Mouse (Mus musculus): ENCODE results near the gene Ppp1r1a. TPM values are rescaled to one million over a fixed set of nuclear protein-coding genes. Genes with fewer than 3 reads are reported as not detected.

The Ppp1r1a gene
- under 1 TPM in 1 of 3 experiments, not detected in 2; 0.51 TPM for polyA plus RNA-seq (2017; shearing (Covaris generic))

DNA sequence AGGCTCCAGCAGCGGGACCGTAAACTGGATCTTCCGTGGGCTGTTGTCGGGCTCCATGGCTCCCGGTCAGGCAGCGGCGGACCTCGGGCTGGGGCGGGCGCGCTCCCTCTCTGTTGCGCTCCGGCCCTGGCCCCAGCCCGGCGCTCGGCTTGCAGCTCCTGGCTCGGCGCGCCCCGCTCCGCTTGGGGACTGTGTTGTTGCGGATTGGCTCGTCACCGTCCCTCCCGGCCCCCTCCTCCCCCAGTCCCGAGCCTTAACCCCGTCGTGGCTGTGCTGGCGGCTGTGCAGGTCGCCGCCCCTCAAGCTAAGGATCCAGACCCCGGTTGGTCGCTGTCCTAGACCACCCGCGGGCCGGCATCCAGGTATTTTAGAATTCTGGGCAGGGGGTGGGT, at the start of gene Ppp1r1a:
Gene Ppp1r1a, minus strand, starts transcription at position 182 of the 392 bp plus-strand sequence.
- ATAC-seq: no peak

GRCm38 (mm10) chr15:103585876-103586275, 48.1 kb upstream of the Ppp1r1a start:
- no peak for ATAC-seq

DNA sequence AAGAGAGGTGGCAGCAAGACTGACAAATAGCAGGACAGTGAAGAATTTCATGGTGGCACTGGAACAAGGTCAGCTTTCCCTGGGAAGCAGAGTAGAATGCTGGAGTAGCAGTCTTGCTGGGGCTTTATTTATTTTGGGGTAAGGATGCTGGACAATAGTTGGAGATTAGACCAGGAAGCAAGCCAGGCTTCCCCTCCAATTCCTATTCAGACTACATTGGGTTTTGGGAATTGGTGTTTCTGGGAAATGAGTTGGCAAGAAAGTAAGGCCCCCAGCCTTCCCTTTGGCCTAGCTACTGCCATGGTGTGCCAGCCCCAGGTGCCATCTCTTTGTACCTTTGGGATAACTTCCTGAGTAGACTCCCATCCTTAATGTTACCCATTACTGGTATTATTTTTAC, 27.2 kb upstream of the Ppp1r1a start, which contains the start of gene Glycam1:
Gene Glycam1, minus strand, starts transcription at position 101 of the 400 bp plus-strand sequence.
- ATAC-seq: no peak

DNA sequence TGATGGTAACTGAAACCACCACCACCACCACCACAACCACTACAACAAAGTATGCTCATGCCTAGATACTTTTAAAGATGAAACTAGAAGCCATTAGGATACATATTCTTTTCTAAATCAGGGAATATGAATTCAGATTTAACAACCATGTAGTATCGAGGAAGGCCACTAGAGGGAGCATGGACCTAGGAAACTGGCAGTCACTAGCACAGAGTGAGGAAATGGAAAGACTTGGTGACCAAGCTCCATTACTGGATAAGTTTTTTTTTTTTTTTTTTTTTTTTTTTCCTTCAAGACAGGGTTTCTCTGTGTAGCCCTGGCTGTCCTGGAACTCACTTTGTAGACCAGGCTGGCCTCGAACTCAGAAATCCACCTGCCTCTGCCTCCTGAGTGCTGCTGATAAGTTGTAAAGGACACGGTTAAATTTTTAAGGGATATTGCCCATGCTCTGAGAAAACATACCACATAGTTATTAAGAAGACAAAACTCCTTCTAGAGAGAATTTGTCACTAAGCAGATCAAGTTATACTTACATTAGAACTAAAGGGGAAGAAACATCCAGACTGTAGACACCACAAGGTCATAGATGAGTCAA, 14.4 kb upstream of the Ppp1r1a start:
- no peak for ATAC-seq

GRCm38 (mm10) chr15:103551053-103551452, 13.2 kb upstream of the Ppp1r1a start:
- ATAC-seq: no peak

DNA sequence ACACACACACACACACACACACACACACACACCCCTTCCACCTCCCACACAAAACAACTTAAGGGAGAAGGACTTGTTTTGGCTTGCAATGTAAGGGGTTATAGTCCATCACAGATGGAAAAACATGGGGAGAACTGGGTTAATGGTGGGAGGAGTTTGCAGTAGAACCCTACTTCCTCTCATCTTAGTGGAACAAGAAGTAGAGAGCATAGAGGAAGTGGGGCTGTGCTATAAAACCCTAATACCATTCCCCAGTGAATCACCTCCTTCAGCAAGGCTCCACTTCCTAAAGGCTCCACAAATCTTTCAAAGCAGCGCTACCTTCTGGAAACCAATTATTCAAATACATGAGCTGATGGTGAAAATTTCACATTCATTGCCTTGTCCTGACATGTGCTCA, 11.7 kb upstream of the Ppp1r1a start:
- no peak for ATAC-seq

DNA sequence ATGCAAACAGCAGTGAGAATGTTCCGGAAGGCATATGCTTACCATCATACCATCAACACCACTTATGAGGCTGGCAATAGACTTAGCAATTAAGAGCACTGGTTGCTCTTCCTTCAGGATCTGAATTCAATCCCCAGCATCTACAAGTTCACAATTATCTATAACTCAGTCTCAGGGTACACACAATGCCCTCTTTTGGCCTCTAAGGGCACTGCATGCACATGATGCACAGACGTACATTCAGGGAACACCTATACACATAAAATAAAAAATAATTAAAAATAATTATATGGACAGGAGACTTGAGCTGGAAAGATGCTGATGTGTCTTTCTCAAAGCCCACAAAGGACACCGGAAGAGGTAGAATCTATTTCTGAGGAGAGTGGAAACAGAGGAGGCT, 10.2 kb upstream of the Ppp1r1a start:
- no peak for ATAC-seq

GRCm38 (mm10) chr15:103542526-103542925, 4.7 kb upstream of the Ppp1r1a start:
- no peak for ATAC-seq

DNA sequence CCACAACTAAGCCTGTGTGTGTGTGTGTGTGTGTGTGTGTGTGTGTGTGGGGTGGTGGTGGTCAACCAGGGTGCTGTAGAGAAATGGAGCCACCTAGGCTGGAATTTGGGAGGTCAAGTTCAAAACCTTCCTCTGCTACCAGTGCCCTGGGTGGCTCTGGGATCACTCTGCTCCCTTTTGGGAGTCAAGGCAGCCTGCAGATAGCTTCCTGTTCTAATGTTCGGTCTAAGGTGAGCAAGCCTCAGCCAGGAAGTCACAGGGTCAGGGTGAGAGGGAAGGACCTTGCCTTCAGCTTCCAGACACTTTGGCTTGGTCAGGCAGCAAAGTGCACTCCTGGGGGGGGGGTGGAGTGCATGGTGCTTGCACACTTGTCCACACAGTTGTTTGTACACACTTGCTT, 2.8 kb upstream of the Ppp1r1a start:
- ATAC-seq: no peak

DNA sequence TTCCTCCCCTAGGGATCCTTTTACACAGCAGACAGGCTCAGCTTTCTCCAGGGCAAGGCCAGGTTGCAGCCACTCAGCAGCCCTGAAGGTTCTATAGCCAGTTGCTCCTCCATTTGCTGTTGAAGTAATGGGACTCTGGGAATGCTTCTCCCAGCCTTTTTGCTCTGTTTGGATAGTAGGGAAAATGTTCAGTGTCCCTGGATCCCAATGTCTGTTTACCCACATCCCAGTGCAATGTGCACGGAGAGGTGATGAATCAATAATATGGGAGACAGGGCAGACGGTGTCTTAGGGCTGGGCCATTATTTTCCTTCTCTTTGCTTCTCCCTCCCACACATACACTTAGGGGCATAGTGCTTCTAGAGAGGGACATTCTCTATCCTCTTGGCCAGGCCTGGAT, 1.5 kb upstream of the Ppp1r1a start:
- no peak for ATAC-seq

- no peak for ATAC-seq
Measured at GRCm38 (mm10) chr15:103537011-103537821, 587 bp downstream of the Ppp1r1a start.

GRCm38 (mm10) chr15:103536456-103536855, 1.3 kb downstream of the Ppp1r1a start:
- no peak for ATAC-seq

DNA sequence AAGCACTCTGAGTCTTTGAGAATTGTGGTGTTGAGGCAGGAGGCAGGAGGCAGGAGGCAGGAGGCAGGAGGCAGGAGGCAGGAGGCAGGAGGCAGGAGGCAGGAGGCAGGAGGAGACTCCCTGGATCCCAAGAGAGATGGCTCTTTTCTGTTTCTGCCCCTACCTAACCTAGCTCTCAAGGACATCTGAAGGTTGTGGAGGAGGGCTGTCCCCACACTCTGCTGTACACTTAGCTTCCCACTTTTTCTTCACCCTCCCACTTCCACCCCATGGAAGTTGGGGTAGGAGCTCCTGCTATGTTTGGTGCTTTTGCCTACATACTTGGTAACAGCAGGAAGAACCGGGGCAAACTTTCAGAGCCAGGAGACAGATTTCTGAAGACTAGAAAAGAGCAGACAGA, 2.0 kb downstream of the Ppp1r1a start:
- no peak for ATAC-seq

GRCm38 (mm10) chr15:103535030-103535429, 2.8 kb downstream of the Ppp1r1a start:
- ATAC-seq: no peak

- ATAC-seq: no peak
Measured at GRCm38 (mm10) chr15:103534054-103534620, 3.7 kb downstream of the Ppp1r1a start.

GRCm38 (mm10) chr15:103530372-103530771, 7.4 kb downstream of the Ppp1r1a start:
- ATAC-seq: no peak

DNA sequence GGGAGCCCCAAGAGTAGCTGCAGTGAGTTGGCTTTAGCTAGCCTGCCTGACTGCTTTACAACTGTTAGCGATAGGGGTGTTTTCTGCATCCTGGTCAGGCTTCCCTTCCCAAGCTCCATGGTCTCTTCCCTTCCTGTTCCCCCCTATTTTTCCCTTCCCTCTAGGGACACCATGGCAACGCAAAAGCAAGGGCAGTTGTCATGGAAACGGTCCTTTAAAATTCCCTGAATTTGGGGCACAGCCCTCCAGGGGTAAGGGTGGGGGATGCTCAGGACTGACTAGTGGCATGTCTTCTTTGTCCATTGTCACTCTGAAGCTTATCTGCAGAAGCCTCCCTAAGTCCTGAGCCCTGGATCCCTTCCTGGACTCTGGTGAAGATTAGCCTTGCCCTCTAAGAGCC, 14.6 kb downstream of the Ppp1r1a start:
- ATAC-seq: no peak

DNA sequence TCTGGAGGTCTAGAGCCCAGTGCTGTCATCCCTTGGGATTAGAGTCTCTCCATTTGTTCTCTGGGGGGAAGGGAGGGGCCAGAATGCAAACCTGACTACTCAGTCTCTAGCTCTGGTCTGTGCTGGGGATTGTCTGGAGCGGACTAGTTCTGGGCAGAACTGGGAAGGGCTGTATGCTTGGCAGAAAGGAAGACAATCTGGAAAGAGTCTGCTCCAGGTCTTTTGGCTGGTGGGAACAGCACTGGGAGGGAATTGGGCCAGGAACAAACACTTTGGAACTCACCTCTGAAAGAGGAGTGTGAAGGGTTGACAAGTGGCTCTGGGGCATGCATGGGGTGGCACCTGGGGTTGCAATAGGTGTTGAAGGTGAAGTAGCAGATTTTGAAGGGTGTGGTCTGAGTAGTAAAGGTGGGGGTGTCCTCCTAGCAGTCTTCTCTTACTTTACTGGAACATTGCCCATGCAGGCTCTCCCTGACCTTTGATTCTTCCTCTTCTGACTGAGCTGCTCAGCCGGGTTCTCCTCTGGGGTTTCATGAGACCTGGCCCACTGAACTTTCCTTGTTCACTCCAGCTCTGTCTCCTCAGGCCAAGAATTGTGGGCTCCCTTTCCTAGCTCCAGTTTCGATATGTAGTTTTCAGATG, 15.2 kb downstream of the Ppp1r1a start:
- ATAC-seq: no peak

DNA sequence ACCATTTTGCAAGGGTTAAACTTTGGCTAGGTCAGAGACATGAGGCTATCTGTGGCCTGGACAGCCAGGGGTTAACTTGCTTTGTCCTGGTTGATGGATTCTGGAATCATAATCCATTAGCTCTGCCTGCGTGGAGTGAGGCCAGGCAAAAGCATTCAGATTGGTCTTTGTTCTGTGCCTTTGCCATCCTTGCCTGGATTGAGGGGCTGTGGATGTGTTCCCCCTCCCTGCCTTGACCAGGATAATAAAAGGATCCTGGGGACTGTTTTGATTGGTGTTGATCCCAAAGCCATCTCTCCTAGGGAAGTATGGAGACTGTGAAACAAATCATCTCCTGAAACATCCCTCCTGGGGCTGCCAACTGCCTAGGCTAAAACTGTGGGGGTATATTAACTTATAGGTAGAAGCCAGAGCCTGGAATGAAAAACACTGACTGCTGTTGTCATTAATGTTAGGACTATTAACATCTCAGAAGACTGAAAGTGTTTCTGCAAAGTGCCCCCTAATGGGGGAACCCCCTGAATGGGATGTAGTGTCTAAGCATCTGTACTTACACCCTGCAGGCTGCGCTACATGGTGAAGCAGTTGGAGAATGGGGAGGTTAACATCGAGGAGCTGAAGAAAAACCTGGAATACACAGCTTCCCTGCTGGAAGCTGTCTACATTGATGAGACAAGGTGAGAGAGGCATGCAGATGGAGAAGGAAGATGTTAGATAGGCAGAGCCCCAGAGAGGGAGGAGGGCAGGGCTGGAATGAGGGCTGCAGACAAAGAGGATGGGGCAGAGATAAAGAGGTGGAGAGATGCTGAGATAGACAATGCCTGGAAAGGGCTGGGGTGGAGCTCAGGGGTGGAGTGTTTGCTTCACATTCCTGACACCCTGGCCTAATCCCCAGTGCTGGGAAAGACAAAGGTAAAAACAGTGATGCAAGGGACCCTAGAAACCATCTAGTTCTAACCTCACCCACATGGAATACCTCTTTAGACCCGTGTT, 18.1 kb downstream of the Ppp1r1a start:
- ATAC-seq: no peak

DNA sequence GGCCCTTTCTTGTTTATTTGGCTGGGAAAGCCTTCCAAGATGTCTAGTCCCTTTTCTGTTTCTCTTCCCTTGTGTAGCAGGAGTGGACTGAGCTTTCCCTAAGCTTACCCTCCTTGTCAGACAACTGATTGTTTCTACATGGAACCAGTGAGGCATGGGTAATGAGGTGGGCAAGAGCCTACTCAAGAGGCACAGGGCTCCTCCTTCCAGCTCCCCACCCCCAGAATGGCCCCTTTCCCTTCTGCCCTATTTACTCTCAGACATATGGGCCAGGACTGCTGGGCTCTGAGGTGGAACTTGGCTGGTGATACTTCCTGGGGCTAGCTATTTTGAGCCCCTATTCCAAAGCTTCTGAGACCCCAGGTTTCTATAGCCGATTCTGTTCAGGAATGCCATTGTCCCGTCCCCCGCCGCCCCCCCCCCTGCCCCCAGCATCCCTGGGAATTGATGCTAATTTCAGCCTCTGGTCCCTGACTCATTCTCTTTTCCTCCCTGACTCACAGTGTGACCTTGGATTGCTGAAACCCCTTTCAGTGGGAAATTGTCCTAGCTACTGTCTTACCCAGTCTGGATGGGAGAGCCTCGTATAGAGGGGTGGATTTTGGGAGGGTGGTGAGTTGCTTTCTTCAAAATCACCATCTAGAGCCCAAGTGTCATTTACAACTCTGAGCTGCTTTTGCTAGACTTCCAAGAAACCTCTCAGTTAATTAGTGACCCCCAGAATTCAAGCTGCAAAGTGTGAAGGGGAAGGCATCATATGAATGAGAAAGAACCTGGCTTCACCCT, 19.0 kb downstream of the Ppp1r1a start:
- no peak for ATAC-seq

DNA sequence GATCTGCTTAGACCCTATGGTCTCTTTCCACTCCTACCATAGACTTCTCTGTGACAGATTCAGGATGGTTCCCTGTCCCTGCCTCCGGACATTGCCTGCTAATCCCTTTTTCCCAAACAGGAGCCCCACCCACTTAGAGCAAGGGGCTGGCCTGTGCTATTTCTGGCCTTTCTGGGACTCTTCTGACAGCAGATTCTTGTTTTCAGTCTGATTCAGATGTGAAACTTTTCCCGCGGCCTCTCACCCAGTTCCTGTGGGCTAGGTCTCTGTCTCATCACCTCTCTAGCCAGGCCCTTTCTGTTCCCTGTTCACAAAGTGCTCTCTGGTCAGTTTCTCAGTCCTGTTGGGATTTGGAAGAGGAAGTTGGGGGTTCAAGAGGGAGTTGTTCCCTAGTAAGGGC, 22.9 kb downstream of the Ppp1r1a start:
- no peak for ATAC-seq

All from inflammation-experienced regulatory T-cells, adult 6 months (primary cell).